19 mouse cellular contexts compared by ENCODE assay signal in the genomic region with DNA sequence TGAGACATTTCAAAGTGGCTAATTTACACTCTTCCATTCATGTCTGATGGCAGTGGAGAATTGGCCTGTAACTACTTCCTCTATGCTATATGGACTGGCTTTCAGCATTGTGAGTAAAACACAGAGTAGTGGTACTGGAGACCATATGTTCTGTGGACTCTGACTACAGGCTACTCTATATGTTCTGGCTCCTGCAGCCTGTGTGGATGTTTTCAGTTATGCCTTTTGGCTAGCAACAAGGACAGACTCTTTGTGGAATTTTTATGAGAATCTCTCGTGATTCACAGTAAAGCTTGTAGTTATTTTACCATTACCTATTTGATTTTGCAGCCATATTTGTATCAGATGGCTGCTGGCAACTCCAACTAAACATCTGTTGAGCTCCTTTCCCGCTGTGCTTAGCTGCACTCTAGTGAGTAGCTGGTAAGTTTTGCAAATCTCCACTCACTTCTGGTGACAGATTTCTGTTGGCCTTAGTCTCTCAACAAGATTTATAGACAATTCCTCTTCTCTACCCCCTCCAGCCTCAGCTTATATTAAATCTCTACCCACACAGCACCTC.
"Had no signal": no experiment of that assay in that cellular context is flagged by ENCODE, and none has a peak within 500 bp of the region (broad histone marks: within the 10 kb centered on the region; RNA-seq: fewer than 3 reads in every experiment).

No protein-coding gene starts in this region.

- H3K9me3 ChIP-seq: midbrain, embryonic 10.5 days; midbrain, embryonic 12.5 days; neural tube, embryonic 13.5 days; neural tube, embryonic 15.5 days had no signal

- DNase-seq: lung, adult 18-20 months; lung, embryonic 14.5 days; lung, postnatal 10 days; lung, postnatal 4 days; midbrain, embryonic 14.5 days; retina, postnatal 1 day; right cerebral cortex, adult 18-20 months; right cerebral cortex, postnatal 25 days; right cerebral cortex, postnatal 4 days; spleen, adult 18-20 months; thymus, adult 18-20 months; thymus, postnatal 14 days; thymus, postnatal 36 days had no signal

- H3K27me3 ChIP-seq: midbrain, embryonic 12.5 days; neural tube, embryonic 13.5 days; neural tube, embryonic 15.5 days had no signal

- H3K4me1 ChIP-seq: midbrain, embryonic 10.5 days; midbrain, embryonic 12.5 days; neural tube, embryonic 13.5 days; neural tube, embryonic 15.5 days had no signal

- H3K9ac ChIP-seq: lung, embryonic 14.5 days; midbrain, embryonic 12.5 days; neural tube, embryonic 13.5 days; neural tube, embryonic 15.5 days had no signal

- H3K4me2 ChIP-seq: lung, embryonic 14.5 days; midbrain, embryonic 12.5 days; neural tube, embryonic 13.5 days; neural tube, embryonic 15.5 days had no signal

- H3K4me3 ChIP-seq: midbrain, embryonic 10.5 days; midbrain, embryonic 12.5 days; myocyte; neural tube, embryonic 13.5 days; neural tube, embryonic 15.5 days had no signal

- ATAC-seq: midbrain, embryonic 16.5 days had no signal

- H3K36me3 ChIP-seq: midbrain, embryonic 10.5 days; midbrain, embryonic 12.5 days; neural tube, embryonic 13.5 days; neural tube, embryonic 15.5 days had no signal

- H3K27ac ChIP-seq: midbrain, embryonic 10.5 days; midbrain, embryonic 12.5 days; neural tube, embryonic 13.5 days; neural tube, embryonic 15.5 days had no signal
